Mouse (Mus musculus) Patski (cell line): Measurements from ENCODE around the gene Myzap. TPM values are rescaled to one million over a fixed set of nuclear protein-coding genes. Genes with fewer than 3 reads are reported as not detected.
A peak's percentile ranks its signal among the peaks of the same experiment; 100 is the strongest.

Experiments
- ATAC-seq: fragments of 100-300 bp; one replicate; pipeline ENCODE4 v1.8.0; 2021
- CTCF ChIA-PET: fragments of 350-600 bp; sonication (Branson Sonifier 250); formaldehyde crosslinking; loops from one replicate; lab custom pipeline; 2022; ENCODE audit warnings: inconsistent platforms; lab: Charles Lee
- POLR2A ChIA-PET: fragments of 350-600 bp; sonication (Branson Sonifier 250); formaldehyde crosslinking; loops from one replicate; lab custom pipeline; 2022; ENCODE audit warnings: antibody characterized with exemption, inconsistent platforms; lab: Charles Lee
- DNase-seq: peaks from one replicate; pipeline ENCODE4 v3.0.0-alpha.2; 2011; ENCODE audit warnings: low read depth, low spot score
- H3K27me3 ChIP-seq: fragments of 371-371 bp; one replicate; pipeline ENCODE4 v1.5.1; 2021
- CTCF ChIP-seq: fragments of 100-300 bp; IDR thresholded peaks from one replicate; pipeline ENCODE4 v1.5.1; 2021
- in situ Hi-C: fragments of 300-500 bp; cut with MboI; formaldehyde crosslinking; loops from 3 replicates; pipeline ENCODE4 v1.11.1; 2018; ENCODE audit warnings: low pct_unique_long_range_greater_than_20kb, mixed read lengths
- polyA plus RNA-seq: library from polyadenylated mRNA; unstranded; gene quantifications from one replicate; pipeline ENCODE4 v1.2.3, GENCODE M21; 2021

Myzap gene
- polyA plus RNA-seq, 1 experiment from 2014 or later: 0.71 TPM

DNA sequence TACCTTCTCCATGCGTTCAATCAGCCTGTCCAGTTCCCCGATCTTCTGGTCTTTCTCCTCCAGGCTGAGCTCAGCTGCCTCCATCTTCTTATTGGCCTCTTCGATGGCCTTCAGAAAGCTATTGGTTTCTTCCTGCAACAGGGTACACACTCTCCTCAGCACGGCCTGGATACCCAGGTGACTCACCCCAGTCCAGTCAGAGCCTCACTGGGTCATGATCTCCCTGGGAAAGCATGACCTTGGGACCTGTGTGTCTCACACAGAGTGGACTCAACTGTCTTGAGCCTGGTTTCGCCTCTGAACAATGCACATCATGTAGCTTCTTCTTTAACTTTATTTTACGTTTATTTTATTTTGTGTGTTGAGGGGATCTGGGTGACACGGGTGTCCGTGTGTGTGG is 42.0 kb downstream of the Myzap start:
- no peaks in the 10 kb centered on the region for H3K27me3 ChIP-seq
- ATAC-seq: no peak
- ChIA-PET POLR2A (no interaction called here), CTCF (interaction anchor here (1.6 to 2.5 kb wide), 2 partner anchors 66 to 74 kb away, joined by 5 to 9 read pairs; no protein-coding TSS in a partner anchor)
- DNase-seq: no peak
- in situ Hi-C loops: no loop called here
- no peak for TF ChIP-seq CTCF

DNA sequence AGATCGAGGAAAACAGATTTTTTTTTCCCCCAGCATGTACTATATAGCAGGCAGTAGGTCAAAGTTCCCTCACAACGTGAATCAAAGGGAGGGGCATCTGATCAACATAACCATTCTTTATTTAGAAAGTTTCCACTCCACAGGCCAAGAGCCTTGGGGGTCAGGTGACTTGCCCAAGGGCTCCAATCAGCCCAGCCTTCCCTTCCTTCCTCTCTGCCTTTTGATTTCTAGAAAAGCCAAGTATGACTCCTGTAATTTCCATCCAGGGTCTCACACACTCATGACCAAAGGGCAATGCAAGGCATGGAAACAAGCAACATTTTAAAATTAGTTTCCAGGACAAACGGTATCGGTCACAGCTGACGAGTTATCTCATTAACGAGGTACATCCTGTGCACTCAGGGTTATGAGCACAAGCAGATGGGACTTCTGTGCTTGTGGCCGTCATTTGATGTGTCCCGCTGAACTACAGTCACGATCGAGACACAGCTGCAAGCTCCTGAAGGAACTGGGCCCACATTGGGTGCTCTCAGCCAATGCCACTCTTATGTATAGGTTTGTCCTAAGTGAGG is 44.4 kb downstream of the Myzap start:
- ChIA-PET POLR2A (interaction anchor here (0.7 kb wide), 1 partner anchor 51 kb away, joined by 3 read pairs; no protein-coding TSS in a partner anchor), CTCF (no interaction called here)
- ATAC-seq (no peak), DNase-seq (no peak)
- in situ Hi-C loops: loop anchor here (10.0 kb wide), 1 partner anchor 333 kb away; the partner anchor contains the start of gene Aldh1a2
- H3K27me3 ChIP-seq: no peaks in the 10 kb centered on the region
- no peak for TF ChIP-seq CTCF

DNA sequence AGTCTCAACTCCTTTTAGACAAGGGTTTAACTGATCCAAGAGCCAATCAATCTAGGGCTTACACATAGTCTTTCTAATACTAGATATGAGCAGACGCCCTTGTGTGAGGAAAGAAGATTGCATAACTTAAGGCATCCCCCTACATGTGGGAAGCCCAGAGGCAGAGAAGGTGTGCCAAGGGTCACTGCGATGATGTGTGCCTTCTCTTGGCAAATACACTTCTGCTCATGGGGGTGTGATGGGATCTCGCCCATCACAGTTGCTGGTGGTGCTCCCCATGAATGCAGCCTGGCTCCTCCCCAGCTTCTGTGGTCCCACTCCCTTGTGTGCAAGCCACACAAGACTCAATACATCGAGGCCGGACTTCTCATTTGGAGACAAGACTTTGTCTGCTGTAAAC is 47.3 kb downstream of the Myzap start:
- in situ Hi-C loops: loop anchor here (5.0 to 10.0 kb wide), 2 partner anchors 67 to 330 kb away; partner anchors contain the start of gene Aldh1a2
- POLR2A ChIA-PET: no interaction called here
- TF ChIP-seq CTCF: no peak
- CTCF ChIA-PET: interaction anchor here (1.4 to 3.1 kb wide), 2 partner anchors 68 to 70 kb away, joined by 4 to 20 read pairs; no protein-coding TSS in a partner anchor
- no peaks in the 10 kb centered on the region for H3K27me3 ChIP-seq
- DNase-seq (no peak), ATAC-seq (no peak)

DNA sequence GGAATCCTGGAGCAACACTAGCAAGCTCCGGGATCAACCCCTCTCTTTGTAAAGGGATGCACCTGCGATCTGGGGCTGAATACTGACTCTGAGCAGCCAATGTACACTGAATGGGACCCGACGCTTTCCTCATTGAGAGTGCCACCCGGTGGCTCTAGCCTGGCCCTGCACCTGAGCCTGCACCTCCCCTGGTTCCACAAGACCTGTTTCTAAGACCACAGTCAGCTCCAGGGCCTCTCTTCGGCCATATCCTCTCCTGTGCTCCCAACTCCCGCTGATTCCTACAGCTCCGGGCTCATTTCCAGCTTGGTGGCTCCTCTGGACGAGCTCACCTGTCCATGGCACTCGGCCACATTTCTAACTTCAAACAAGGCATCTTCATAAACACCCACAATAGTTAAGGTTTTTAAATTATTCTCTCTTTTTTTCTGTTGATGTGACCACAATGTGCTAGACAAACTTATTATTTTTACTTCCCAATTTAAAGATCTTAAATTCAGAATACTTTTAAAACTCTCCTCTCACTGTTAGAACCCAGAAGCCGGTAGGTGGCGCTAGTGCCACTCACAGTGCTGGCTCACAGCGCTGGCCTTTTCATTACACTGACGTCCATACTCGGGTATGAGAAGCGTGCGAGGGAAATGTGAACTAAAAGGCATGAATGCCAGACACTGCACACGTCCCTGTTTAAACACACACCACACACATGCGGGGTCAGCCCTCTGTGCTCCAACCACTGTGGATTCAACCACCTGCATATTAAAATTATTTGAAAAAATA is 48.5 kb downstream of the Myzap start:
- no peak for DNase-seq
- H3K27me3 ChIP-seq: no peaks in the 10 kb centered on the region
- ATAC-seq: peak; percentile 78
- ChIA-PET POLR2A (no interaction called here), CTCF (interaction anchor here (0.6 to 3.0 kb wide), 17 partner anchors 8 to 652 kb away, joined by 3 to 25 read pairs (median 4); no protein-coding TSS in a partner anchor)
- in situ Hi-C loops: loop anchor here (5.0 to 10.0 kb wide), 2 partner anchors 69 to 329 kb away; partner anchors contain the start of gene Aldh1a2
- TF ChIP-seq CTCF: peak; percentile 93

DNA sequence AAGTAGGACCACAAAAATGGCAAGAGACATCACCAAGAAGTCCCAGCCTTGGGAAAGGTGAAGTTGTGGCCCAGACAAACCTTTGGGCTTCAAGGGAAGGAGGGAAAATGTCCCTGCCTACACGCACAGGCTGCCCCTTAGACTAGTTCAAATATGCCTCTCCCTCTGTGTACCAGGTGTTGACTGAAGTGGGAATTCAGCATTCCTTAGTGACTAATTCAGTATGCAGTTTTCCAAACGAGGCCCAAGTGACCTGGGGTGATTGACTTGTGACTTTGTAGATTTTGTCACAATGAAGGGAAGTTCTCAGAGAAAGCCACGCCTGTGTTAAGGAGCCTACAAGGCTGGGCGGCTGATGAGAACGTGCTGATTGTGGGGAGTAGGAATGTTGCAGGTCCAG is 49.9 kb downstream of the Myzap start:
- TF ChIP-seq CTCF: no peak
- ChIA-PET POLR2A (no interaction called here), CTCF (interaction anchor here (1.0 to 3.0 kb wide), 6 partner anchors 8 to 83 kb away, joined by 3 to 25 read pairs (median 6); no protein-coding TSS in a partner anchor)
- DNase-seq (no peak), ATAC-seq (no peak)
- H3K27me3 ChIP-seq: no peaks in the 10 kb centered on the region
- in situ Hi-C loops: loop anchor here (5.0 to 10.0 kb wide), 2 partner anchors 70 to 327 kb away; partner anchors contain the start of gene Aldh1a2

DNA sequence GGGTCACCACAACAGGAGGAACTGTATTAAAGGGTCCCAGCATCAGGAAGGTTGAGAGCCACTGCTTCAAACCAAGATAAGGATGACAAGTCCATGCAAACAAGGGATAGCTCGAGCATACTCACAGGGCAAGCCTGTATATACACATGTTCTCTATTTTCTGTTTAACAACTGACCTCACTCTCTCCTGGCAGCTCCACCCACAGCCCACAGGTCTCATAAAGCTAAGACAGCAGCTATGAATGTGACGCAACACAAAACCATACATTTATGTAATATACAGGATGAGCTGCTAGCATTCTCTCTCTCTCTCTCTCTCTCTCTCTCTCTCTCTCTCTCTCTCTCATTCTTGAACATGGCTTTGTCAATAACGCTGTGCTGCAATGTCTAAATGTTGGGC is 51.4 kb downstream of the Myzap start:
- no peak for ATAC-seq
- DNase-seq: no peak
- in situ Hi-C loops: loop anchor here (5.0 to 10.0 kb wide), 2 partner anchors 72 to 326 kb away; partner anchors contain the start of gene Aldh1a2
- POLR2A ChIA-PET: no interaction called here
- H3K27me3 ChIP-seq: peaks cover 4% of the 10 kb centered on the region
- CTCF ChIA-PET: interaction anchor here (1.1 to 2.4 kb wide), 2 partner anchors 74 to 76 kb away, joined by 7 to 8 read pairs; no protein-coding TSS in a partner anchor
- TF ChIP-seq CTCF: no peak

DNA sequence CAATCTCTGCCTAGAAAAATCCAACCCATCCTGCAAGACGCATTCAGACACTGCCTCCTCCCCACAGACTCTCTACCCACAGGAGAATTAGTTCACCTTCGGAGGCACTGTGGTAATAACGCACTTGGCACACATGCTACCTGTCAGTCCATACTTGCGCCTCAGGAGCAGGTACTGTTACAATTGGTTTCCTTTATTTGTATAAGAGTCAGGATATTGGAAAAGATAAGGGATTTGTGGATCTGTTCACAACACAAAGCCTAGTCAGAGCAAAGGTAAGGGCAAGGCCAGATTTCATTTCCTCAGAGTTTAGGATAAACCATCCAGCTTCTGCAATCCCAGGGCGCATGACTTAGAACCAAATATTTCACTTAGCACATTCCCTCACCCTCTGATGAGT is 56.4 kb downstream of the Myzap start:
- DNase-seq (no peak), ATAC-seq (no peak)
- peaks cover 4% of the 10 kb centered on the region for H3K27me3 ChIP-seq
- ChIA-PET POLR2A (no interaction called here), CTCF (no interaction called here)
- in situ Hi-C loops: loop anchor here (5.0 kb wide), 1 partner anchor 272 kb away; no protein-coding TSS in a partner anchor
- TF ChIP-seq CTCF: no peak

DNA sequence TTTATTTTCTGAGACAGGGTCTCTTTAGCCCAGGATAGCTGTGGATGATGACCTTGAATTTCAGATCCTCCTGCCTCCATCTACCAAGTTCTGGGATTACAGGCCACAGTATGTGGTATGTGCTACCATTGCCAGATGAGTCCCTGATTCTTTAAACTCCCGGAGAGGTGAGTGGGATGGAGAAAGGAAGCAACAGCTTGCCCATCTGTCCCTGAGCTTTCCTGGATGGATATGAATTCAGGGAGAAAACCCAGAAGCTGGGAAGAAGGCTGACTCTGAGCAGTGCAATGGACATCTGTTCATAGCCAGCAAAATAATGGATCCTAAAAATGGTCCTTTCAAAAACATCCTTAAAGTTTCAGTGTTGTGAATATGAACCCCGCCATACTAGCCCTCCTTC is 57.1 kb downstream of the Myzap start:
- in situ Hi-C loops: loop anchor here (5.0 kb wide), 1 partner anchor 272 kb away; no protein-coding TSS in a partner anchor
- no peak for DNase-seq
- no peak for TF ChIP-seq CTCF
- H3K27me3 ChIP-seq: peaks cover 4% of the 10 kb centered on the region
- CTCF ChIA-PET: interaction anchor here (1.9 kb wide), 1 partner anchor 8 kb away, joined by 11 read pairs; no protein-coding TSS in a partner anchor
- POLR2A ChIA-PET: no interaction called here
- no peak for ATAC-seq

DNA sequence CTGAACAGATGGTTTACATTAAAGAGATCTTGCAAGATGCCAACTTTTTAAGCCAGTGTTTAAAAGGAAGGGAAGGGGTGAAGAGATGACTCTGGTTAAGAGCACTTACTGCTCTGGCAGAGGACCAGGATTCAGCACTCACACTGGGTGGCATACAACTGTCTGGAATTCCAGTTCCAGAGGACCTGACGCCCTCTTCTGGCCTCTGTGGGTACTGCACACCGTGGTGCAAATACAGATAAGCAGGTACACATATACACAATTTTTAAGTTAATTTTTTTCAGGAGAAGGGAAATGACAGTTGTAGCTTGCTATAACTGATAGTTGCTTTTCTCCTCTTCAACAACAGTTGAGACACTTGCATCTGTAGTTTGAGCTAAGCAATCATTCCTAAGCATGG is 62.2 kb downstream of the Myzap start:
- no peaks in the 10 kb centered on the region for H3K27me3 ChIP-seq
- ChIA-PET CTCF (interaction anchor here (1.5 to 2.1 kb wide), 2 partner anchors 13 to 16 kb away, joined by 3 to 4 read pairs; no protein-coding TSS in a partner anchor), POLR2A (no interaction called here)
- peak; percentile 59 for TF ChIP-seq CTCF
- in situ Hi-C loops: no loop called here
- no peak for ATAC-seq
- DNase-seq: no peak

DNA sequence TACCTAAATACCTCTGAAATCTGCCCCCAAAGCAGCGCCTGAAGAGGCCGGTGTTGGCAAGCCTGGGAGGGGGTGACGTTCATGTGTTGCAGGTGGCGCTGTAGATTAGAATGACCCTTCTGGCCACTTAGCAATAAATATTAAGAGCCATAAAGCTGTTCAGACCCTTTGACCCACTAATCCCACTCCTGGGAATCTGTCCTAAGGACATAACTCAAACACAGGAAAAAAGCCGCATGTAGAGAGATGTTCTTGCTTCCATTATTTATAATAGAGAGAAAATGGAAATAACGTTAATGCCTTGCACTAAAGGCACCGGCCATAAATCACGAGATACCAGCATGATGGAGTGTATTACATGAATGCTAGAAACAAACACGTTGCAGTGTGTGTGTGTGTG is 64.7 kb downstream of the Myzap start:
- CTCF ChIA-PET: no interaction called here
- DNase-seq (no peak), ATAC-seq (no peak)
- H3K27me3 ChIP-seq: no peaks in the 10 kb centered on the region
- POLR2A ChIA-PET: no interaction called here
- in situ Hi-C loops: no loop called here
- no peak for TF ChIP-seq CTCF
